Mouse (Mus musculus) lung, adult 2 months (tissue): ENCODE results near the gene Muc13. TPM values are rescaled to one million over a fixed set of nuclear protein-coding genes. Genes with fewer than 3 reads are reported as not detected.

Experiments
- DNase-seq: peaks from one replicate; pipeline ENCODE4 v3.0.0; 2022
- H3K4me1 ChIP-seq: fragments of 200-500 bp; 2 replicates; pipeline ENCODE4 v1.6.1; 2011; ENCODE audit warnings: low read length; ENCODE audit not compliant: control insufficient read depth, insufficient read depth
- H3K4me3 ChIP-seq: fragments of 200-500 bp; replicated peaks from 2 replicates; pipeline ENCODE3; 2011; ENCODE audit warnings: low read depth, mild to moderate bottlenecking, control low read depth, low read length; ENCODE audit errors: extremely low read depth
- CTCF ChIP-seq: fragments of 200-500 bp; IDR thresholded peaks from 2 replicates; pipeline ENCODE4 v1.5.1; 2011; ENCODE audit warnings: mild to moderate bottlenecking, low read length, control low read depth; ENCODE audit not compliant: insufficient read depth
- POLR2A ChIP-seq: fragments of 200-500 bp; IDR thresholded peaks from 2 replicates; pipeline ENCODE4 v1.6.1; 2011; ENCODE audit warnings: low read depth, mild to moderate bottlenecking, control low read depth, low read length, borderline replicate concordance; ENCODE audit errors: extremely low read depth
- WGBS: fragments of 180-500 bp; shearing (Covaris S2); methylation state at CpG from one replicate; pipeline ENCODE4 v1.1.7; 2018; 5-methylcytosine and 5-hydroxymethylcytosine counted together
- polyA plus RNA-seq: library from polyadenylated mRNA; depleted of rRNA; stranded (reverse); fragments of >200 nt; gene quantifications from 2 replicates; pipeline ENCODE4 v1.2.3, GENCODE M21; 2012

The Muc13 gene
- polyA plus RNA-seq, 1 experiment: 0.25 TPM

DNA sequence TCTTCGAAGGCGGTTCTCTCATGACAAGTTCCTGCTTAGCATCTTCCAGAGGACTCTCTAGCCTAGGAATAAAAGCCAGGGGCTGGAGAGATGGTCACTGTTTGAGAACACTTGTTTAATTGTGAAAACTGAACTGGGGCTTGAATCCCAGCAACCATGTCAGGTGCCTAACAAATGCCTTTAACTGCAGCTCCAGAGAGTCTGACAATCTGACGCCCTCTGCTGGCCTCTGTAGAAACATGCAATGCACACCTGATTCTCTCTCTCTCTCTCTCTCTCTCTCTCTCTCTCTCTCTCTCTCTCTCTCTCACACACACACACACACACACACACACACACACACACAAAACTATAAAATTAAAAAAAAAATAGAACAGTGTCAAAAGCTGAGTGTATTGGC is 16.2 kb downstream of the Muc13 start:
- Histone ChIP-seq H3K4me3 (no peak overlapping the region), H3K4me1 (no peaks in the 10 kb centered on the region)
- no peak for DNase-seq
- peak; percentile 38; the same call in 1 of the 2 replicates for TF ChIP-seq CTCF
- TF ChIP-seq POLR2A: no peak
- 76% methylated on average over 3 of the region's 3 CpGs for WGBS

DNA sequence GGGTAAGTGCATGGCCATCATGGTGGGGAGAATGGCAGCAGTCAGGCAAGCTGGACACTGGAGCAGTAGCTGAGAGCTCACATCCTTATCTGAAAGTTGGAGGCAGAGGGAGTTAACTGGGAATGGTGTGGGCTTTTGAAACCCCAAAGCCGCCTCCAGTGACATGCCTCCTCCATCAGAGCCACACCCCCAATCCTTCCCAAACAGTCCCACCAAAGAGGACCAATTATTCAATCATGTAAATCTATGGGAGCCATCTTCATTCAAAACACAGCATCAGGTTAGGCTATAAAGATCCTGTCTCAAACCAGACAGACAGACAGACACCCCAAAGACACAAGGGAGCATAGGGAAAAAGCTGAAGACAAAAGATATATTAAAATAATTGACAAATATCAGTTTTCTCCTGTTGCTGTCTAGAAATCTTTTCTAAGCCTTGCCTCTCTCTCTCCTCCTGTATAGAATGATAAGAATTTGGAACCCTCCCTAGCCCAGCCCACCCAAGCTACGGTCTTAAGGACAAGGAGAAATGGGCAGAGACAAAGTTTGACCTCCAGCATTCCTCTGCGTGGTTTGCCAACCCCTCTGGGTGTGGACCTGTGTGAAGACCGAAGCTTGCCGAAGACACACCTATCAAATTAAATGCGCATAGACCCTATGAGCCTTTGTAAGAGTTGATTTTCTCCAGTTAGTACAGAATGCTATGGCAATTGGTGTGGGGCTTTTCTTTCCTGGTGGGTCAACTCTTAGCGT is 24.8 kb downstream of the Muc13 start:
- Histone ChIP-seq H3K4me3 (no peak overlapping the region), H3K4me1 (no peaks in the 10 kb centered on the region)
- no peak for TF ChIP-seq CTCF
- no peak for TF ChIP-seq POLR2A
- WGBS: 83% methylated on average over 7 of the region's 7 CpGs
- no peak for DNase-seq

DNA sequence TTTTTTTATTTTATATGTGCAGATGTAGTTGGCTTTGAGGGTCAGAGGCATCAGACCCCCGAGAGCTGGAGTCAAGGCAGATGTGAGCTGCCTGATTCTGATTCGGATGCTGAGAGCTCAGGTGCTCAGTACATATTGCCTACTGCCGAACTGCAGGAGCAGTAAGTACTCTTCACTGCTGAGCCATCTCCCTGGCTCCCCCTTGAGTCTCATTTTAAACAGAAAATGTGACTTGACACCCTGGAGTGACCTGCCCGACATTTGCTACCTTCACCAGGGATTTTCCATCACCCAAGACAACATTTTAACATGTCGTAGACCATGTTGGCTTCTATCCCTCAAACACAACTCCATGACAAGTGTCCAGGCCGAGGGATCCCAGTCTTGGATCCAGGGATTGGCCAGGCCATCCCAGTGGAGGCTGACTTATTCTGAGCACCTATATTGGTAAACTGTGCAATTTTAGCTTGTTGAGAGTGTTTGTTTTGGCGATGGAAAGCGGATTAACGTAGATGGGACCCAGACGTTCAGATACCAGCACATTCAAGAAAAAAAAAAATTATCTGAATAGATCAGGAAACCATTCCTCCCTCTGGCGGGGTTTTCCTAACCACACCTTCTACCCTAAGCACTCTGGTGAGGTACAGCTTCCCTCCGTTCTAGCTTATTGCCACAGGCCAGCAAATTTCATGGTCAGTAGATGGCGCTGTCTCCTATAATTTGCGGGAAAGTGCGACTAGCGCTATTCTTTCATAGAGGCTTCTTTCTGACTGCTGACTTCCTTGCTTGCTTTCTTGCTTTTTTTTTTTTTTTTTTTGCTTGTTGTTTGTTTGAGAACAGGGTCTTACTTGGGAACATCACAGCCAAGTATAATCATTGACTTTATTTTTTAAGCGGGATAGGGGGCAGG is 26.7 kb downstream of the Muc13 start:
- WGBS: 17% methylated on average over 17 of the region's 17 CpGs
- DNase-seq: peak; percentile 84
- TF ChIP-seq CTCF: peak; percentile 64
- no peak for TF ChIP-seq POLR2A

DNA sequence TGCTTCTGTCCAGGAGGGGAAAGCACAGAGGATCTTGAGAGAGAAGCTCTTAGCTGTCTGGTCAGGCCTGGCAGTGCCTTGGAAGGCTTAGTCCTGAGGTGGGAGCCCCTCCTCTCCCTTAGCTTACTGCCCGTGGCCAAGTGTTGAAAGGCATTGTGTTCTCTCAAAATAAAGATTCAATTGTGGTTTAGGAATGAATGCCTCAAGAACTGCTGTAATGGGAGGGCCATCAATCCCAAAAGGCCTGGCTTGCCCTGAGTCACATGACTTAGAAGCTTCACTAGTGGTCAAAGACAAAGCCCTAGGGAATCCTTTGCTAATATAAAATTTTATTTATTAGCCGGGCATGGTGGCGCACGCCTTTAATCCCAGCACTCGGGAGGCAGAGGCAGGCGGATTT is 30.8 kb downstream of the Muc13 start:
- WGBS: 86% methylated on average over 6 of the region's 6 CpGs
- no peak for DNase-seq
- no peak for TF ChIP-seq CTCF
- TF ChIP-seq POLR2A: no peak
- no peak overlapping the region for H3K4me3 ChIP-seq
- H3K4me1 ChIP-seq: peaks cover 3% of the 10 kb centered on the region

More for the DNA sequence above, 26.7 kb downstream of the Muc13 start:
- Histone ChIP-seq H3K4me1 (no peaks in the 10 kb centered on the region), H3K4me3 (no peak overlapping the region)

DNA sequence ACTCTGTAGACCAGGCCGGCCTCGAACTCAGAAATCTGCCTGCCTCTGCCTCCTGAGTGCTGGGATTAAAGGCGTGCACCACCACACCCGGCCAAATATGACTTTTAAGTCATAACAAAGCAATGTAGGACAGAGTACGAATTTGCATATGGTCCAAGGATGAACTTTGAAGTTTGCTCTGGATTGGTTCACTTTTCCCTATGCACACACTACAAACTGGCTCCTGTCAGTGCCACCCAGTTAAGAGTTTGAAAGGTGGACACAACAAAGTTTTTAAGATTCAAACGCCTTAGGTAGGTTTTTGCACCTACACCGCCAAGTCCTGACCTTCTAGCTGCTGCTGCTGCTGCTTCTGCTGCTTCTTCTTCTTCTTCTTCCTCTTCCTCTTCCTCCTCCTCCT is 34.7 kb downstream of the Muc13 start:
- no peak for TF ChIP-seq POLR2A
- no peak overlapping the region for H3K4me3 ChIP-seq
- DNase-seq: no peak
- WGBS: 90% methylated on average over 7 of the region's 7 CpGs
- peaks cover 6% of the 10 kb centered on the region for H3K4me1 ChIP-seq

DNA sequence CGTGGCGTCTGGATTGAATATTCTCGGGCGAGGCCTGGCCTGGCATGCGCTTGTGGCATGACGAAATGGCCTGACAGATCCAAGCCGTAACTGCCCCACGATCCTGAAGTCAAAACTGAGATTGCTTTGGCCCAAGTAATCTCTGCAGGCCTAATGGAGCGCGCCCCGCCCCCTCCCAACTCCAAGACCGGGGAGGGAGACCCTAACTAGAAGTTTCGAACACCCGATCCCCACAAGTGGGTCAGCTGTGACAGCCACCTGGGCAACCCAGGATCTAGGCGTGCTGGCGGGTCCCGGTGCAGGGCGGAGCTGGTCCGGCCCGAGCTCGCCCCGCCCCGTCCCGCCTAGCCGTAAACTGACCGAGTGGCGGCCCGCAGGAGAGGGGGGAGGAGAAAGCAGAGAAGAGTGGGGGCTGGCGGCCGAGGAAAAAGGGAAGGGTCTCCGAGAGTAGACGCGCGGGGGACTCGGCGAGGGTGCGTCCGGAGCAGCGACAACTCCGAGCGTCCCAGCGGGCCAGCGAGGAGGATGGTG is 35.5 kb downstream of the Muc13 start, which contains the start of gene Itgb5:
Gene Itgb5 (plus strand): TSS at position 365 of the 531 bp plus-strand sequence.
- WGBS: 2% methylated on average over 42 of the region's 43 CpGs
- TF ChIP-seq POLR2A (peak; percentile 24; the same call in 1 of the 2 replicates), CTCF (no peak)
- peak; percentile 79 for DNase-seq
- peak within 1 kb of the TSS; percentile 56 for H3K4me3 ChIP-seq
- H3K4me1 ChIP-seq: peaks cover 10% of the 10 kb centered on the region

DNA sequence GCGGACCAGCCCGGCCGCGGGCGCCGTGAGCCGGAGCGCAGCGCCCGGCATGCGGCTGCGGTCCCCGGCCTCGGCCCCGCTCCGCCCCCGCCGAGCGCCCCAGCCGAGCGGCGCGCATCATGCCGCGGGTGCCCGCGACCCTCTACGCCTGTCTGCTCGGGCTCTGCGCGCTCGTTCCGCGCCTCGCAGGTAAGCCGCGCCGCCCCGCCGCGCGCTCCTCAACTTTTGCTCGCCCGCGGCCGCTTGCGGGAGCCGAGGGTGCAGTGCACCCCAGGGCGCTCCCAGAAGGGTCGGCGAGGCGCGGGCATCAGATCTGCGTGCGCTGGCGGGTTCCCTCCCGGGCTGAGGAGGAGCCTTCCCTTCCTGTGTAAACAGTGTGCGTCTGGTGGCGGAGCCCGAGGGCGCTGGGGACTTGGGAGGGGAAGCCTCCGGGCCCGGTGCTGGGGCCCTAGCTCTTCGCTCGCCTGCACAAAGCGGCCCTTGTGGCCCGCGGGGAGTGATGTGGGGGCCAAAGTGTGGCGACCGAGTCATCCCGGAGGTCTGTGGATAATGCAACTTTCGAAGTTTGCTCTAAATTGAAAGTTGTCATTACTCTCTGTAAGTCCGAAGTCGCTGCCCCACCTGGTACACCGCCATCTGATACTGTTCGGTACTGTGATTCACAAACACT is 36.1 kb downstream of the Muc13 start:
- TF ChIP-seq POLR2A: peak; percentile 27; the same call in 1 of the 2 replicates
- no peak for TF ChIP-seq CTCF
- peak overlapping the region; percentile 56 for H3K4me3 ChIP-seq
- peaks cover 10% of the 10 kb centered on the region for H3K4me1 ChIP-seq
- WGBS: 2% methylated on average over 76 of the region's 76 CpGs
- DNase-seq: peak; percentile 67

DNA sequence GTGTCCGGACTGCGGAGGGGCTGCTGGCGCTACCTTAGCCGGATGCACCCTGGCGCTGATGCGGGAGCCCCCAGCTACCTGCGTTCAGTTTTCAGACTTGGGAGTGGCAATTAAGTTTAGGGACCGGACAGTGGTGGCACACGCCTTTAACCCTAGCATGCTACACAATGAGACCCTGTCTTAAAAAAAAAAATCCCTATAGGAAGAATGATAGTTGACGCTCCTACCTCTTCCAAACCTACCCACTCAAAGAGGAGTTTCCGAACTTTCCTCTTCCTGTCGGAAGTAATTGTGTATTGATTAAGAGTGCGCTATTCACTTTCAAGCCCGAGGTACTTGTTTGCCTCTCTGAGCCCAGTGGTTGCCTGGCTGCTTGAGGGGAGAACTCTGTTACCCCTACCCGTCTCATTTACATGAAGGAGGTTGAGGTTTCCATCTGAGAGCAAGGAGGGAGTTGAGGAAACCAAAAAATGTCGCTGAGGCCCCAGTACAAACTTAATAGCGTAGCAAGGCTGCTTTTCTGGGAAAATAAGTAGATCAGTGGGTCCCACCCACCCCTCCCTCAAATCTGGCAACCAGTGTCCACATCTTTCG is 36.8 kb downstream of the Muc13 start:
- Histone ChIP-seq H3K4me1 (peaks cover 10% of the 10 kb centered on the region), H3K4me3 (peak overlapping the region; percentile 56)
- 11% methylated on average over 18 of the region's 18 CpGs for WGBS
- no peak for DNase-seq
- TF ChIP-seq POLR2A (no peak), CTCF (no peak)

DNA sequence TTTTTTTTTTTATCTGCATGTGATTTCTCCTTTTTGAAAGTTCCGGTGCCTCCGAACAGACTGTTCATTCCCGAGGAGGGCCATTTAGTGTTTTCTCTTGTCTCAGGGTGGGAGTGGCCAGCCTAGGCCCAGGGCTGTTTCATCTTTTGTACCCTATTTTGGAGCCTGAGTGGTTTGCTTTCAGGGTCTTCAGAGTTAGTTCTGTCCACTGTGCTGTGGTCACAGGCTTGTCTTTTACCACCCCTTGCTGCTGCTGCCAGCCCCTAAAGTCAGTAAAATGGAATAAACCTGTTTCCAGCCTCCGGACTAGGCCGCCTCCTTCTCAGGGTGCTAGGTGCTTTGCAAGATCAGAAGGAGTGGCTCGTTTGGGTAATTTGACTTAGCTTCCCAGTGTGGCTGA is 38.2 kb downstream of the Muc13 start:
- H3K4me1 ChIP-seq: peaks cover 10% of the 10 kb centered on the region
- 75% methylated on average over 6 of the region's 6 CpGs for WGBS
- no peak for DNase-seq
- TF ChIP-seq POLR2A: no peak
- no peak for TF ChIP-seq CTCF
- H3K4me3 ChIP-seq: no peak overlapping the region
